Comparison of ENCODE assay signal across 8 mouse cellular contexts in the genomic region with DNA sequence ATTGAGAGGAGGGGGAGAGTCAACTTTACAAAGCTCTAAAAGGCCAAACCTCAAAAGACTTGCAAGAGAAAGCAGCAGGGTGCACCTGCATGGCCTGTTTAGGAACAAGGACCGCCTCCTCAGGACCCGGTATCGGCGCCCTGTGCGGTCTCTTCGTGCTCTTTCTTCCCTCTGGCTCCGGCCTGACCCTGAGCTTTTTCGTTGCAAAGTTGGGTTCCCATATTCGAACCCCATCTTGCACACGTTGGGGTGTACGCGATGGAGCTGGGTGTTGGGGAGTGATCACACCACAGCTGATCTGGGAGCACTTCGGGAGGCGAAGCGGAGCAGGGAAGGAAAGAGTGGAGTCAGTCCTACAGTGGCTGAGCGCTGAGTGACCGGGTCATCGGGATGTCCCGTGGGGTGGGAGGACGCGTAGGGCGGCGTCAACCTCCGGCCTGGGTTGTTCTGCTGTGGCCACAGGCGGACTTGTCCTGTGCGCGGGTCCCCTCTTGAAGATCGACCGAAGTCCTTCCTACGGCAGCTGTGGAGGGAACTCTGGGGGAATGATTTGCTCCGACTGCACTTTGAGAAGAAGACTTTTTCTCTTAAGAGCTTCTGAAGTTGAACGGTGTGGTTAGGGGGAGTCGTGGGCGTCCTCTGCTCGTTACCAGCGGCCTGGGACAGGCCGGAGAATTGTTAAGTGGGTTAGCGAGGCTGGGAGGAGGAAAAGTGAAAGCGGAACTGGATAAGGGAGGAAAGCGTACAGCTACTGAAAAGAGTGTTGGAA. TPM values are rescaled to one million over a fixed set of nuclear protein-coding genes. Genes with fewer than 3 reads are reported as not detected.
DNase-seq lines count a peak whose midpoint lies in the region; ATAC-seq lines count a peak whose summit lies in the region.

No protein-coding gene starts in this region.

- H3K27ac ChIP-seq in embryonic facial prominence, embryonic 15.5 days (replicated peaks), result peak overlapping the region; percentile 84
- H3K27ac ChIP-seq in heart, embryonic 13.5 days (replicated peaks), result peak overlapping the region; percentile 89
- peak overlapping the region; percentile 33; the same call in 1 of the 2 replicates for H3K27ac ChIP-seq in kidney, embryonic 14.5 days (ENCODE audit: low read depth, low read length)

- H3K4me3 ChIP-seq in embryonic facial prominence, embryonic 15.5 days (replicated peaks), result peak overlapping the region; percentile 49
- peak overlapping the region; percentile 54 for H3K4me3 ChIP-seq in heart, embryonic 13.5 days
- peak overlapping the region; percentile 40 for H3K4me3 ChIP-seq in kidney, embryonic 14.5 days (ENCODE audit: low read length)

- WGBS in embryonic facial prominence, embryonic 15.5 days, result 3% methylated on average over 40 of the region's 40 CpGs
- under 1% methylated on average over 40 of the region's 40 CpGs for WGBS in heart, embryonic 13.5 days
- WGBS in kidney, embryonic 14.5 days, result under 1% methylated on average over 40 of the region's 40 CpGs

- peaks cover 10% of the 10 kb centered on the region for H3K27me3 ChIP-seq in embryonic facial prominence, embryonic 15.5 days
- H3K27me3 ChIP-seq in heart, embryonic 13.5 days (replicated peaks), result no peaks in the 10 kb centered on the region
- peaks cover 37% of the 10 kb centered on the region for H3K27me3 ChIP-seq in kidney, embryonic 14.5 days (ENCODE audit: control insufficient read depth, insufficient read depth, low read length)

- peak; percentile 40 for ATAC-seq in embryonic facial prominence, embryonic 15.5 days (ENCODE audit: insufficient number of reproducible peaks, low FRiP score, low TSS enrichment, low read depth)
- ATAC-seq in heart, embryonic 13.5 days (ENCODE audit: extremely low read depth, insufficient number of reproducible peaks, low FRiP score, low TSS enrichment), result peak; percentile 66; the same call in 1 of the 2 replicates
- ATAC-seq in kidney, embryonic 14.5 days (ENCODE audit: low FRiP score, low TSS enrichment), result peak; percentile 74

- no peaks in the 10 kb centered on the region for H3K36me3 ChIP-seq in embryonic facial prominence, embryonic 15.5 days
- H3K36me3 ChIP-seq in heart, embryonic 13.5 days, result no peaks in the 10 kb centered on the region
- H3K36me3 ChIP-seq in kidney, embryonic 14.5 days (ENCODE audit: control insufficient read depth, insufficient read depth, low read length), result no peaks in the 10 kb centered on the region

- DNase-seq in CD4-positive, CD25-positive, alpha-beta regulatory T cell, adult 2 months (ENCODE audit: low read depth, low spot score), result peak; percentile 59
- DNase-seq in ZHBTc4 (ENCODE audit: low read depth, low spot score), result peak; percentile 58
- peak; percentile 87 for DNase-seq in lung, postnatal 10 days
- DNase-seq in ovary, postnatal 10 days (ENCODE audit: low spot score), result peak; percentile 64
- peak; percentile 49 for DNase-seq in urinary bladder, postnatal 25 days (ENCODE audit: low spot score)

- H3K4me1 ChIP-seq in embryonic facial prominence, embryonic 15.5 days, result peaks cover 26% of the 10 kb centered on the region
- peaks cover 39% of the 10 kb centered on the region for H3K4me1 ChIP-seq in heart, embryonic 13.5 days
- H3K4me1 ChIP-seq in kidney, embryonic 14.5 days (ENCODE audit: control insufficient read depth, insufficient read depth, low read length), result no peaks in the 10 kb centered on the region

- H3K4me2 ChIP-seq in embryonic facial prominence, embryonic 15.5 days (replicated peaks), result peak overlapping the region; percentile 92
- H3K4me2 ChIP-seq in heart, embryonic 13.5 days, result peak overlapping the region; percentile 84
- H3K4me2 ChIP-seq in kidney, embryonic 14.5 days (replicated peaks; ENCODE audit: low read depth, low read length), result peak overlapping the region; percentile 78

- peak overlapping the region; percentile 47 for H3K9ac ChIP-seq in embryonic facial prominence, embryonic 15.5 days
- peak overlapping the region; percentile 84 for H3K9ac ChIP-seq in heart, embryonic 13.5 days
- peak overlapping the region; percentile 40 for H3K9ac ChIP-seq in kidney, embryonic 14.5 days (ENCODE audit: low read depth, low read length)

- H3K9me3 ChIP-seq in embryonic facial prominence, embryonic 15.5 days (replicated peaks), result no peaks in the 10 kb centered on the region
- H3K9me3 ChIP-seq in heart, embryonic 13.5 days, result no peaks in the 10 kb centered on the region
- no peaks in the 10 kb centered on the region for H3K9me3 ChIP-seq in kidney, embryonic 14.5 days (ENCODE audit: control insufficient read depth, low read length)

RNA-seq across cellular contexts. Expression of a gene that starts 20.9 kb away (rescaled TPM):
- 55.4 and 58.0 TPM in 2 replicates for polyA plus RNA-seq in embryonic facial prominence, embryonic 15.5 days (2015; fragmentation: Nextera tagmentation; extraction: Ambion mirVana)
- 31.1 and 32.3 TPM in 2 replicates for polyA plus RNA-seq in heart, embryonic 13.5 days (2015; fragmentation: Nextera tagmentation; extraction: Ambion mirVana)
- 25.9 and 32.1 TPM in 2 replicates for polyA plus RNA-seq in kidney, embryonic 14.5 days (2014; fragmentation: Nextera tagmentation; extraction: Ambion mirVana)

RNA-seq across cellular contexts. Expression of a gene that starts 26.2 kb away (rescaled TPM):
- 3.8 and 4.2 TPM in 2 replicates for polyA plus RNA-seq in embryonic facial prominence, embryonic 15.5 days (2015; fragmentation: Nextera tagmentation; extraction: Ambion mirVana)
- polyA plus RNA-seq in heart, embryonic 13.5 days (2015; fragmentation: Nextera tagmentation; extraction: Ambion mirVana), result 0.48 and 0.55 TPM in 2 replicates
- polyA plus RNA-seq in kidney, embryonic 14.5 days (2014; fragmentation: Nextera tagmentation; extraction: Ambion mirVana), result 0.35 and 0.71 TPM in 2 replicates

Comparison
In these comparisons a context has a peak if more than half of its experiments do, and no peak if none do; other contexts are left out.
1. Peak in every context shown above with its lines: DNase-seq, ATAC-seq, H3K4me3 ChIP-seq and H3K27ac ChIP-seq.
2. H3K27ac ChIP-seq: peak in every context shown above with its lines; median percentile 89 in heart, embryonic 13.5 days; 84 in embryonic facial prominence, embryonic 15.5 days; 33 in kidney, embryonic 14.5 days.